Mouse (Mus musculus) heart, adult 11 months (tissue): ENCODE data around the gene Cyba.

Experiments used
- DNase-seq: peaks from one replicate; pipeline ENCODE4 v3.0.0; 2022

The Cyba gene

GRCm38 (mm10) chr8:122421376-122422070 lies 11.2 kb downstream of the Cyba start, which contains the start of gene Il17c:
Gene Il17c, plus strand, starts transcription at chr8:122422020.
- DNase-seq, result no peak

GRCm38 (mm10) chr8:122419881-122420555 lies 12.7 kb downstream of the Cyba start:
- no peak for DNase-seq

GRCm38 (mm10) chr8:122415554-122415953 lies 17.2 kb downstream of the Cyba start:
- DNase-seq, result no peak

- DNase-seq, result no peak
These were observed 18.4 kb downstream of the Cyba start for GRCm38 (mm10) chr8:122414311-122414710.

GRCm38 (mm10) chr8:122407678-122408077 lies 25.1 kb downstream of the Cyba start:
- peak; percentile 95 for DNase-seq

- DNase-seq, result no peak
These were observed 27.5 kb downstream of the Cyba start for GRCm38 (mm10) chr8:122405146-122405805.

- DNase-seq, result no peak
These were observed 34.5 kb downstream of the Cyba start for GRCm38 (mm10) chr8:122398186-122398585.

GRCm38 (mm10) chr8:122395291-122395690 lies 37.4 kb downstream of the Cyba start:
- DNase-seq, result no peak

- DNase-seq, result no peak
These were observed 39.0 kb downstream of the Cyba start for GRCm38 (mm10) chr8:122393717-122394116.

GRCm38 (mm10) chr8:122390758-122391157 lies 42.0 kb downstream of the Cyba start:
- DNase-seq, result no peak

- DNase-seq, result no peak
These were observed 43.4 kb downstream of the Cyba start for GRCm38 (mm10) chr8:122389357-122389756.

- no peak for DNase-seq
These were observed 49.7 kb downstream of the Cyba start for GRCm38 (mm10) chr8:122383039-122383438.

- DNase-seq, result peak; percentile 100
These were observed 56.1 kb downstream of the Cyba start, which contains the start of gene Zc3h18 for GRCm38 (mm10) chr8:122376365-122377231. Gene Zc3h18, plus strand, starts transcription at chr8:122376609.

- no peak for DNase-seq
These were observed 56.9 kb downstream of the Cyba start for GRCm38 (mm10) chr8:122375751-122376364.

GRCm38 (mm10) chr8:122375320-122375719 lies 57.4 kb downstream of the Cyba start:
- DNase-seq, result no peak
